Mouse (Mus musculus) neural tube, embryonic 15.5 days (tissue): ENCODE measurements around the gene Mbtps2. TPM values are rescaled to one million over a fixed set of nuclear protein-coding genes. Genes with fewer than 3 reads are reported as not detected.

Experiments
- polyA plus RNA-seq: library from polyadenylated mRNA; unstranded; fragments of >200 nt; fragmentation: Nextera tagmentation; extraction: Ambion mirVana; gene quantifications from 2 replicates; pipeline ENCODE4 v1.2.1, GENCODE M21; 2015

Mbtps2 gene
- polyA plus RNA-seq, 1 experiment from 2014 or later, result 30.3 TPM

Other genes with a start within 250 kb of the Mbtps2 start
- 0.43 and 0.56 TPM in 2 replicates for gene Phex, start 183.4 kb downstream of the Mbtps2 start, polyA plus RNA-seq
- 130 and 162 TPM in 2 replicates for gene Sms, start 106.4 kb downstream of the Mbtps2 start, polyA plus RNA-seq
- gene Yy2, start 29.7 kb downstream of the Mbtps2 start, polyA plus RNA-seq, result 0.89 and 1.1 TPM in 2 replicates
- 2.9 and 4.5 TPM in 2 replicates for gene Smpx, start 100.2 kb upstream of the Mbtps2 start, polyA plus RNA-seq
- 1.5 and 1.6 TPM in 2 replicates for gene Klhl34, start 219.7 kb upstream of the Mbtps2 start, polyA plus RNA-seq